Mouse (Mus musculus): ENCODE results near the gene Brdt.

The Brdt gene

DNA sequence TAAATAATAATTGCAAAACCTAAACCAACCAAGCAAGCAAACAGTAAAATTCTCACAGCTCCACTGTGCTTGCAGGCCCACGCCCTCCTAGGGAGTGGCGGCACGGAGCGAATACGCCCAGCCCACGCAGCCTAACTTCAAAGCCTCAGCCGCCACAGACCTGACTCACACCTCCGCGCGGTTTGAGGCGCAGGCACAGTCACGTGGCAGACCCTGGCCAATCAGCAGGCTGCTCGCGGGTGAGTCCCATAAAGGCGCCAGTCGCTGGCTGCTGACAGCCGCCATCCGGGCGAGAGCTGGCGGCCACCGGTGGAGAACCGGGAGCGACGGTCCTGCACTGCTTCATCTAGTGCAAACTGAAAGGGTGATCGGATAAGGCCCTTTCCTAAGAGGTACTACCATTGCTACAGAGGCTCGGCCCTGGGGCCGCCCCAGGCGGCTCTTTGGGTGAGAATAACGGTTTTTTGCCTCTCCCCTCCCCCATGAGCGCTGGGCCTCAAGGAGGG lies at the start of gene Brdt:
Gene Brdt, plus strand, starts transcription at position 244 of the 506 bp plus-strand sequence.
- no peak for DNase-seq

DNA sequence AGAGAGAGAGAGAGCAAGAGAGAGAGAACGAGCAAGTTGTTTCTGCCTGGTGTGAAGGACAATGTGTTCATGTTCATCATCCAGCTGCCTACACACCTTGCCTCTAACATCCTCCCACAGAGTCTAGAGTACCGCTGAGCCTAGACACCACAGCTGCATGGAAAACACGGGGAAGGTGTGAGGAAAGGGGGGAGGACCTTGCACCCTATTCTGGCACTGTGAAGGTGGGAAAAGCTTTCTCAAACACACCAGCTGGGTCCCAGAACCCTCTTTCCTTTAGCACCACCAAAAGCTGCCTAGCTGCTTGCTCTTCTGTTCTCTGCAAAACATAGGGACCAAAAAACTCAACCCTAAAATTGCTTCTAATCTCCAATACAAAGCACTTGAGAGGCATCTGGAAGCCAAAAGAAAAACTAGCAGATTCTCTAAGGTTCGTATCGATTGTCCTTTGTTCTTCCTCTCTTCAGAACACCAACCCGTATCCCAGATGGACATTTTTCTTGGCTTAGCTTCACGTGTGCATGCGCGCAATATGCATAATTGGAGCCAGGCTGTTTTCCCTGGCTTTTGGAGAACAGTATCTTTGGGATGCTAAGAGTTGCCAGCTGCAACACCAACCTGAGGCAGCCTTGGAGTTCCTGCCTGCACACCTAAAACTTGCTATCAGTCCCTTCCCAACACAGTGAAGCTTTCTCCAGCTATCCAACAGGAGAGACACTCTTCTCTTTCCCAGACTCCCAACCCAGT lies 48.2 kb upstream of the Brdt start:
- DNase-seq, result no peak

DNA sequence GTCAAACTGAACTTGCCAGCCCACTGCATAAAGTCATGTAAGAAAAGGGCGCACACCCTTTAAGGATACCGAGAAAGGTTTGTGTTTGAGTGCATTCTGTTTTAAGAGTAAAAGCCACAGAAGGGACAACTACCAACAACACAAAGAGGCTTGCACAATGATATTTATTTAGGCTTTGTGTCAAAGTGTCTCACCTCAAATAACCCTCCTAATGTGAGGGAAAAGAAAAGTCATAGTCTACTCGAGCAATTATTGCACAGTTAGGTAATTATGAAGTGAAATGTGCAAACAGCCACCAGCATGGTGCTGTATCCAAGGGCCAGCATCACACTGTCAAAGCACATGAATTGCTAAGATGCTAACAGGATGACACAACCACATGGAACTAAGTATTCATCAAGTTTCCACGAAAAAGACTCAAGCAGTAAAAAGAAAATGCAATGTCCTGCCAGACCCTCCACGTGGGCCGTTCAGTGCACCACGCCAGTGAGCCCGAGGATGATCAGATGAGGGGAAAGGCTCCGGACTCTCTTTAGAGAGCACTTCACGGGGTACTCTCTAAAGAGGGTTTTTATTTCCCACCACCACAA lies 46.9 kb upstream of the Brdt start:
- no peak for DNase-seq

DNA sequence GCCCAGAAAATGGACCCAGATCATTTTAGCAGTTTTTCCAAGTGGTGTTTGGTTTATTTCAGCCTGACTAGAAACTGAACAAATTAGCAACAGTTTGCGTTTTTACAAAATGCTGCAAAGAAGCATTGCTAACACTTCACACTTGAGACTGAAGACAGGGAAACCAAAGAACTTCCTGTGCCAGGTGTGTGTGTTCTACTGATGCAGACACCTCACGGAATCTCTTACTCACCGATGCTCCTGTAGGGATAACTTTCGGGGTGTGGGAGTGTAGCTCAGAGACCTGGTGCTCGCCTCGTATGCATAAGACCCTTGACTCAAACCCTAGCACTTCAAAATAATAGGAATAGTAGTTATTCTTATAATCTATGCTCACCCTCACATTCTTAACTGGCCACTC lies 45.4 kb upstream of the Brdt start:
- no peak for DNase-seq

DNA sequence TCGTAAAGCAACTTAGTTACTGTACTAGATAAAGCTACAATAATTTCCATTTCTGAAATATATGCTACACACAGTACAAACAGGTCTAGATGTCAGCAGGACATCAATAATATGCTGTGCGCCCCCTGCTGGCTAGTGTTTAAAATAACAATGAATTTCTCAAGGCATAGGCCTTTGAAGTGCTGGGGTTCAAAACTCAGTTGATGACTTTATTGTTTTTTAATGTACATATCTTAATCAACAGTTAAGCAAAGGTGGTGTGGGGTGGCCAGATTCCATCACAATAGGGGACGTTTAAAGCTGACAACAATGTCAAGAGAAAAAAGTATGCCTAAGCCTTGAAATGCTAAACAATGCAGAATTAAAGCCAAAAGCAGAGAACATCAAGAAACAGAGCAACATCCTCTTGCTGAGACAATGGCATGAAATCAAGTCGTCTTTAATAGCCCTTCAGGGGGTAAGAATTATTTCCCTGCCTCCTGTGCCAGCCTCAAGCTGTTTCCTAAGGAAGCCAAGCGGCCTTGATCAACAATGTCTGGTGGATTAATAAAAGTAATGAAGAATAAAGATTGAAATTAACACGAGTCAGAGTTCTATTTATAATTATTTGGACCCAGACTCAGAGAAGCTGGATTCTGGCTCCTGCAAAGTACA lies 43.6 kb upstream of the Brdt start:
- peak; percentile 78 for DNase-seq

DNA sequence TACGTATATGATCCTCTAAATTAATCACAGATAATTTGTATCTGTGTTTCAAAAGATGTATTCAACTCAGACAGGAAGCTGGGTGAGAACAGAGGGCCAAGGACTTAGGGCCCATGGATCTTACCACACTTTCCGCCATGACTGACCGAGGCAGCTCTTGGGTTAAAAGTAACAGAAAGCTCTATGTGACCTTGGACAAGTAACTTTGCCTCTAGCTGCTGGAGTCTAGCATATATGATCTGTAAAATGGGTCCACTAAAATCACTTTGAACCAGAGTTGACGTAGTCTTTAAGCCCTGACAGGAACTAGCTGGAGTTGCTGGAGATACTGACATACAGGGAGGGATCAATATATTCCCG lies 43.1 kb upstream of the Brdt start:
- no peak for DNase-seq

DNA sequence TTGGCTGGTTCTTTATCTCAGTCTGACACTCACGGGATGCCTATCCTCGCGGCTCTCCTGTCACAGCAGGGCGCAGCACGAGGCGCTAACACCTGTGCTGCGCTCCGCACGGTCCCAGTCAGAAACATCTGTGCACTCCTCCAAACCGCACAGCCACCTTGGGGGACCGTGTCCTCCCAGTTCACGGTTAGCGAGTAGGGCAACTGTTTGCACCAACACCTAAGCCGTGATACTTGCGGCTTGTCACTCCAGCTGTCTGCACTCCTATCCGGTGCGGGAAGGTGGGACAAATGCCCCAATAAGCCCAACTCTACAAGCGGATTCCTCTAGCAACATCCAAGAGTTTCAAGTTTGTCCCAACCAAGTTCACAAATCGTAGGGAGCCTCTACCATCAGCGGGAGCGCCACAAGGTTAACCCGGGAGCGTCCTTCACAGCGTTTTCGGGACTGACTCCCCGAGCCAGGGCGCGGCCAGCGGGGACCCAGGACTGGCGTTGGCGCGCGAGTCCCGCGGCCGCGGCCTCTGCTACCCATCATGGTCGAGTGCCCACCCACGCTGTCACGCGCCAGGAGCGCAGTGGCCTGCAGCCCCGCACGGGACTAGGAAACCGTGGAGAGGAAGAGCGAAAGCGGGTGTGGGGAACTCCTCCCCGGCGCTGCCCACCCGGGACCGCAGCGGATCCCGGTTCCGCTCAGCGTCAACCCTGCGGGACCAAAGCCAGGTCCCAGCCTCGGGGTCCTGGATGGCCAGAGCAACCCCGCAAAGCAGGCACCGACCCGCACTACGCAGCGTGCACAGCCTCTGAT lies 42.3 kb upstream of the Brdt start:
- peak; percentile 66 for DNase-seq

DNA sequence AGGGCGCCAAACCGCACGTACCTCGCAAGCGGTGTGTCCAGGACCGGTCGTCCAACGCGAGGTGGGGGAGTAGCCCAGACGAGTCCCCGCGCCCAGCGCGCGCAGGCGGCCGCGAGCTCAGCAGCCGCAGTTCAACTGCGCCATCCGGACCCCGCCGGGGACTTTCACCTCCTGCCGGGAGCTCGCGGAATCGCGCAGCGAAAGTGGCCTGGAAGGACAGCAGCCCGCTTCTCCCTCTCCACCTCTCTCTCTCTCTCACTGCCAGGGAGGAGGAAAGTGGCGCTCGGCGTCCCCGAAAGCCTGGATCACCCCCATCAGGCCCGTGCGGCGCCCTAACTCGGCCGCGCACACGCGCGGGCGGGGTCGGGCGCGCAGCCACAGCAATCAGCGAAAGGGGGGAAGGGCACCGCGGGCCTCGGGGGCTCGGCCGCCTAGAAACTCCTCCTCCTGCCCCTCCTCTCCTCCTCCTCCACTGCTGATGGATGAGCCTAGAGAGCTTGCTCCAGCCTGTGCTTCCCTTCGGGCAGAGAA lies 41.7 kb upstream of the Brdt start, which contains the start of gene Tgfbr3:
Gene Tgfbr3, minus strand, starts transcription at position 396 of the 531 bp plus-strand sequence.
- DNase-seq, result peak; percentile 91

DNA sequence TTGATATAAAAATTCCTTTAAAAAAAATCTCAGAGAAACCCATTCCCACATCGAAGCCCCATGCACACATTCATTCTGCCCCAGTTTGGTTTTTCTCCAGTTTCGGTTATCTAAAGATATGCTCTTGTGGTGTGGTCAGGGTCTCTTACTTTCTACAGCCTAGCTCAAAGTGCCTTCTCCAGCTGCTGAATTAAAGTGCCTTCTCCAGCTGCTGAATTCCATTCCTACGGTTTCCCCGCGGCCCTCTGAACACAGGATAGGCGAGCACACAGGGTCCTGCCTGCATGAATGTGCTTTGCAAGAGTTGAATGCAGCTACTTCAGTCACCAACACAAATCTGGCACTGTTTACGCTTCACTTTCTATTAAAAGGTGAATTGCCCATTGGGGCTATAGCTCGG lies 41.0 kb upstream of the Brdt start:
- DNase-seq, result no peak

DNA sequence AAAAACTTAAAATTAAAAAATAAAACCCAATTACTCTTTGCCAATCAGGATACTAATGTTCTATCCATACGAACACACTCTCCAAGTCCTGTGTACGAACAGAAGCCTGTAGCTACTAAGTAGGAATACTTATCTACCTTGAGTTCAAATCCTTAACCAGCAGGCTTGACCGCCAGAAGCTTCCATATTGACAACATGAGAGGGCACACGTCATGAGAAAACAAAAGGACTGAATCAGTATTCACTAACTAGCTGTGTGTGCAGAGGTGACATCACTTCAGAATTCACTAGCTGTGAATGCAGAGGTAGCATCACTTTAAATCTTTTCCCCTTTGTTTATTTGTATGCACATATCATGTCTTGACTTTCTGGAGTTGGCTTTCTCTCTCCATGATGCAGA lies 36.9 kb upstream of the Brdt start:
- DNase-seq, result no peak

DNA sequence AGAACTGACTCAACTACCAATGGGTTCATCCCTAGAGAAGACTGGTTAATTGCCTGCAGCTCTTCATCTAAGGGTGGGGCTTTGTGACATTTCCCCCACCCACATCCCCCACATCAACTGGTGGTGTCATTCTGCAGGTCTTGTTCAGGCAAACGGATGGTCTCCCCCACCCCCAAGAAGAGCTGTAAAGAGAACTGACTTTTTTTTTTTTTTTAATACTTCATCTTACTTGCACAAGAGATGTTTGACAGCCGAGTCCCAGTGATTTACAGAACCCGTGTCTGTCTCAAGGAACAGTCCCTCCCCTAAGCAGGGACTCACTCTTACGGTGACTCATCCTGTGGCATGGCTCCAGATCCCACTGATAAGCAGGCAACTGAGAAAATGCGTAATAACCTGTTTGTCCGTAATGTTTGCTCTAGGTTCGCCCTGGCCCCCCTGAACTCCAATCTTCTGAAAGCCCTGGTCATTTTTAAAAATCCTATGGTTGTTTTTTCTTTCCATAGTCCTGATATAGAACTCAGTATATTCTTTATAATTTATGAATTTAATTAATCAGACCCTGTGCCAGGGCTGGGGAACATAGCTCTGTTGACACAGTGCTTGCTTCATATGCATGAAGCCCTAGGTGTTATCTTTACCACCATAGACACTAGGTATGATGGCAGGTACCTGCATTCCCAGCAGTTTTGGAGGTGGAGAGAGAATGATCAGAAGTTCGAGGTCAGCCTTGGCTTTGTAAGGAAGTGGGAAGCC lies 35.7 kb upstream of the Brdt start:
- no peak for DNase-seq

DNA sequence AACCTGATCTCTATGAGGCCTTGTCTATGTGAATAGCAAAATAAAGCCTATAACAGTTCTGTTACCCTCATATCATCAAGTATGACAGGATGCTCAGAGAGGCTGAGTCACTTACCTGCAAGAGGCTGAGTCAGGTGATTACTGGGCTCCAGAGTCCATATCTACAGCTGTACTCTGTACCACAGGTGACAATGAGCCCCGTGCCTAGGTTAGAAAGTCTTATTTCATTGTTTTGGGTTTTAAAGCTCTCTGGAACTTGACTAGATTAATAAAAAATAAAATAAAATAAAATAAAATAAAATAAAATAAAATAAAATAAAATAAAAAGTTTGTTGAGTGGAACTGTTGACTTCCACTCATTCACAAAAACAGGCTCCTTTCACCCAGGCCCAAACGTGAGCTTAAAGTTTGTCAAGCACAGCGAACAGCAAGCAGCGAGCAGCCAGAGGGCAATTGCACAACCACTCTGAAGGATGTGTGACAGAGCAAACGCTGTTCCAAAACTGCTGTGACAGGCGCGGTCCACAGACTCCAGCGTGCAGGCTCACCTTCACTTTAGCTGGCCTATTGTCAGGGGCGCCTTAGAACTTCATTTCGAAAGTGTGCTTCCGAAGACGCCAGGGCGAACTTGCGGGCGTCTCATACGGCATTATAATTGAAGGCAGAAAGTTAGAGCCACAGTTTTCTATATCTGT lies 35.0 kb upstream of the Brdt start:
- no peak for DNase-seq

DNA sequence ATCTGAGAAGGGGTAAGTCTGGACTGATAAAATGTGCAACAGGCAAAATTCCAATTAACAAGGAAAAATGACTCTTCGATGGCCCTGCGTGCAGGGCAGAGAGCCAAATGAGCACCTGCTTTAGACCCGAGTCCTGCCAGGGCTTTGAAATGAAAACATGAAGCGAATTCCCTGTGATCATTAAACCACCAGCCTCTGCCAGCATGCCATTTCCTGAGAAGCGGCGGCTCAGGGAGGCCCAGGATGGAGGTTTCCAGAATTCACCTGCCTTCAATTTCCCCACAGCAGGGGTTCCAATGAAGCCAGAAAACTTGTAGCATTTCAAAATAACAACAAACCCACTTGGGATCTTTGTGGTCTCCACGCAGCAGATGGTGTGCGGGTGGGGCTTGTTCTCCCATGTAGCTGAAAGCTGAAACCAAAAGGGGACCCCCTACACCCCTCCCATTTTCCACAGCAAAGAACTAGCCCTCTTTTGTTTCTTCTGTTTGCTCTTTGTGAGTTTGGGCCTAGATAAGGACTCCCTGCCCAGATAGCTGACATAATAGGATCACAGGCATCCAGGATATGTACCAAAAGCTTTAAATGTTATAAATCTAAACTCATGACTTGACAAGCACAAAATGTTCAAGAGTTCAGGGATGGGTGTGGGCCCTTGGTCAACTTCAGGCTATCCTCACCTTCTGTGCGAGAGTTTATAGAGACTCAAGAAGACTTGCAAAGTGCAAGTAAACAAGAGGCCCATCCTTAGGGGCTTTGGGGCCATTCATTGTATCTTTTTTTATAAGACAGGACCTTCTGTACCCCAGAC lies 34.2 kb upstream of the Brdt start:
- DNase-seq, result no peak

DNA sequence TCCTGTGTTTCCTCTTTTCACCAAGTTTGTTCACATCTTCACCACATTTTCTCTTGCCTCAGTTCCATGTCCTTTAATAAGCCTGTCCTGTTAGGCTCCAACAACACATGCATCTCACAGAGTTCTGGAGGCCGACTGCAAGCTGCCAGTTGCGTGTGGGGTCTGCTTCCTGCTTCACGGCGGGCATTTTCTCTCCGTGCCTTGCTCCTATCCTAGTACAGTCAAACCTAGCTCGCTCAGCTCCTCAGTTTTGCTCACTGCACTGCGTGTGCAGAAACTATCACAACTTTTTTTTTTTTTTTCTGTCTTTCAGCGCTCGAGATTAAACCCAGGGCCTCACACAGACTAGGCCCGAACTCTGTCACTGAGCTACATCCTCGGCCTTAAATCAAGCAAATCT lies 32.1 kb upstream of the Brdt start:
- DNase-seq, result no peak

DNA sequence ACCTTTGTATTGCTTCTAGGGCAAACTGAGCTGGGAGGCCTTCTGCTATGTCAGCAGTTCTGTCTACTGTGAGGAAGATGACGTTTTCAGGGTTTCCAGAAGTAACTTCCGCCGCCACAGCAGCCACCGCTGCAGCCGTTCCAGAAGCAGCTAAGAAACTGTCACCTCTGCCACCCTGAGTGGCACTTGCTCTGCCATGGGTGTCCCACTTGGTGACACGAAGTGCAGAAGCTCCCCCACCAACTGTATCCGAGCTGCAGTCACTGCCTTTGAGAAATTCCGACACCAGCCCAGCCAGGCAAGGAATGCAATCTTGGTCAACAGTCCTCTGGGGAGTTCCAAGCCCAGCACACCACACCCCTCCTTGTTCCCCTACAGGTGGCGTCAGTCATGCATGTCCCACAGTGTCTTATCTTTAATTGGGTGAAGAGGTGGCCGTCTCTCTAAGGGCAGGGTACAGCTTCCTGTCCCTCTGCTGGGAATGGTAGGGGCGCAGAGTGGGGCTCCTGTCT lies 27.6 kb upstream of the Brdt start:
- no peak for DNase-seq

DNA sequence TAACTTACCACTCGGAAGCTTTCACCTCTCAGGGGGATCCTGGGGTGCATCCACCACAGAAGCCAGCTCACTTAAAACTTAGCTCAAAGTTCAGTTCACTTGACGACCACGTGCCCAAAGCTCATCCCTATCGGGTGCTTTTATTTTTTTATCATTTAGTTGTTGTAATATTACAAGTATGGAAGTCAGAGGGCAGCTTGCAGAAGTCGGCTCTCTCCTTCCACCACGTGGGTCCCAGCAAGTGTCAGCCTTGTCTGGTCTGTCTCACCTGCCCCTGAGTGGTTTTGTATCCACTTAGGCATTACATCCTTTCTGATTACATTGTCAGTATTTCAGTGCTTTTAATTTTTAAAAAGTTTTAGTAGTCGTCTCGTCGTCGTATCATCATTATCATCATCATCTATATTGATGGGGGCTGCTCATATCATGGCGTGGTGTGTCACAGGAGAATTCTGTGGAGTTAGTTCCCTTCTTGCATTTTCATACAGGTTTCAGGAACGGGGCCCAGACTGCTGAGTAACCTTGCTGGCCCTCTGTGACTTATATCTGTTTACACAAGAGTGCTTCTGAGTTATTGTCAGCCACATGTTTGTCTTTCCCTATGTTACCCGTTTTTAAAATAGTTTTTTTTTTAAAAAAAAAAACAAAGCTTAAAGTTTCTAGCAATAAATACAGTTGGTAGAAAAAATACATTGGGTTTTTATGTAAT lies 26.7 kb upstream of the Brdt start:
- no peak for DNase-seq

DNA sequence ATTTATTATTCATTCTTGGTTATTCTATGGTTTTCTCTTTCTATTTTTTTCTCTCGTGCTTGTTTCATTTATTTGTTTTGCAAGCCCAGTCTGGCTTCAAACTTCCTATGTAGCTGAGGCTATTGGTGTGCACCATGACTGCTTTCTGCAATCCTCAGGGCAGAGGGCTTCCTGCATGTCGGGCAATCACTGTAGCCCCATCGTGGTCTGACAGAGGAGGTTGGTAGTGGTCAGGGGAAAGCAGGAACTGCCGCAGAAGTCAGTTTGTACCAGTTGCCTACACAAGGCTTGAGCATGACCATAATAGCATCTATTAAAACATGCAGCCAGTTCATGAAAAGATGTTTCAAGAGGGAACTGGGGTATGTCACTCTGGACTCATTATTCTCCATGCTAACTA lies 23.5 kb upstream of the Brdt start:
- no peak for DNase-seq

DNA sequence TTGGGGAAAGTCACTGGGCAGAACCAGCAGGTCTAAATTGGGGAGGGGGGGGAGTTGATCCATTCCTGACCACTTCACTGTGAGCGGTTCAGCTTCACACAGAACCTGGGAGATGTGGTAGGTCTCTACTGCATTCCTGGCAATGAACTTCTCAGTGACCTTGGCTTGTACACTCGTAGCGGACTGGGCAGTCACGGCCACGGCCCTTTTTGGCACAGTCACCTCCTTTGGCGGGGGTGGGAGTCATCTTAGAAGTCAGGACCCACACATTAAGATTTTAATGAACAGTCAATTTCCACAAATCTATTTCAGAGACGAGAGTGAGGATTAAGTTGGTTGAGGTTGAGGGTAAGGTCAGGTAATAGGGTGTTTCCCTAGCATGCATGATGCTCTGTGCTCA lies 13.8 kb upstream of the Brdt start:
- DNase-seq, result no peak

DNA sequence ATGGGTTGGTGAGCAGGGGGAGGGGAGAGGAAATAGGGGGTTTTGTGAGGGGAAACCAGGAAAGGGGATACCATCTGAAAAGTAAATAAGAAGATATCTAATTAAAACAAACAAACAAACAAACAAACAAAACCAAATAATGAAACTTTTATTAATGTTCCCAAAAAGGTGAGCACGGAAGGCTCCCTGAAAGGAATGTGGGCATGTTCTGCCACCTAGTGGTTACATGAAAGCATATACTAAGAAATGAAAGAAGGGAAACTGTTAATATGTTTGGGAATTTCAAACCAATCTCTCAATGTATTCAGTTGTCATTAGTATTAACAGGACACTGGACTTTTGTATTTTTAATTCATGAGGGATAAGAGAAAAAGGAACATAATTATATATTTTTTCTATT lies 10.3 kb upstream of the Brdt start:
- DNase-seq, result peak; percentile 52

DNA sequence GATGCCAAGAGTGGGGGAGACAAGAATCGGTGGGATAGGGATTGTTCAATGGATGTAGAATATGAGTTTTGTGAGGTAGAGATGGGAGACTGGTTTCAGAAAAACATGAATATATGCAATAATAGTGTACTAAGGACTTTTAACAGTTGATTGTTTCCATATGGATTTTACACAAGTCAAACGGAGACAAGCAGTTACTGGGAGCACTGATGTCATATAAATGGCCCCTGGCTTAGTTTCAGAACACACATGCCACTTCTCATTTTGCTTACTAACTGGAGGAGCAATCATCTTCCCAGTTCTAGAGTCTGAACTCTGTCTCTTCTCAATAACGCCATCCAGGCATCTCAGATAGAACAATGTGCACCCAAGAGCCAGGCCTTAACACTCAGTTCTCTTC lies 9.4 kb downstream of the Brdt start:
- DNase-seq, result no peak
